In the genomic region with DNA sequence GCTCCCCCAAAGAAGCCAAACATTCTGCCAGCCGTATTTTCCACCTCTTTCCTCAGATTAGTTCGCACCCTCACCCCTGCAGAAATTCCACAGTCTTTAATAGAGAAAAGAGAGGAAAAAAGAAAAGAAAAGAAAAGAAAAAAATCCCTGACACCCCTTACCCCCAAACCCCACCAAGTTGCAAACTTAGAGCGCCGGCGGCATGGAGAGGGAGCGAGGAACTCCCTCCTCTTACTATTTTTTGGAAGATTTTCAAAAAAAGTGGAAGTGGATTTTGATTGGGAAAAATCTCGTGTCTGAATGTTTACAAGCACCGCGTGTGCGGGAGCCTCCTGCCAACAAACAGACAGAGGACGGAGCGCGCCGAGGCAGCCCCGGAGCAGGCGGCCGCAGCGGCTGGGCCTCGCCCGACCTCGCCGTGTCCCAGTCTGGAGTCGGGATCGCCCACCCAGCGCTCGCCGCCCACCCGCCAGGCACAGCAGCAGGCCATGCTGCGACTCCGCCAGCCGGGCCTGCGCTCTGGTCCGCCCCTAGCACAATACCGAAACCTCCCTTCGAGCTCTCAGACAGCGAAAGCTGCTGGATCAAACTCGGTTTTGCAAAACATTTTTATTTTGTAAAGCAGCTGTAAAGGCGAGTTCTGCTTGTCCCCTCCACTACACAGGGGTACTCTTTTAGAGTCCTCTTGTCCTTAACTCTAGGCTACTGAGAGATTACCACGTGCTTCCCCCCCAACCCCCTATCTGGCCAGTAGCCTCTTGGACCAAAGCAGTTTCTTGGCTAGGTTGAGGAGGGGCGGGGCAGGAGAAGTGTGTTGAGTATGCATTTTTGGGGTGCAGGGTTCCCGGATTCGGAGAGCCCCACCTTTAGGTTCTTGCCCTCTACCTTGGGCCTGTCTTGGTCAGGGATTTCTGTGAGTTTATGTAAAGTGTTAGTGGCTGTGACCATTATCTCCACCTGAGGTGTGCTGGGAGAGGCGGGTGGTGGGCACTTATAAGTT, we compare ENCODE assay signal across 8 mouse cellular contexts. TPM values are rescaled to one million over a fixed set of nuclear protein-coding genes. Genes with fewer than 3 reads are reported as not detected.
DNase-seq lines count a peak whose midpoint lies in the region; ATAC-seq and TF ChIP-seq lines count a peak whose summit lies in the region.

No protein-coding gene starts in this region.

- H3K4me2 ChIP-seq in heart, embryonic 11.5 days: peak overlapping the region; percentile 100
- peak overlapping the region; percentile 95 for H3K4me2 ChIP-seq in kidney, postnatal 0 days (ENCODE audit: low read length)

- peak overlapping the region; percentile 72 for H3K9ac ChIP-seq in heart, embryonic 11.5 days (ENCODE audit: low read depth, low read length)
- 0 out of 2 replicates have a peak overlapping the region, but pooled peaks have one; percentile 41 for H3K9ac ChIP-seq in kidney, postnatal 0 days (ENCODE audit: low read depth, low read length)

- no peak; the same call in 1 of the 2 replicates for ATAC-seq in heart, embryonic 11.5 days (replicated peaks; ENCODE audit: insufficient number of reproducible peaks, low FRiP score, low TSS enrichment)
- no peak for ATAC-seq in kidney, postnatal 0 days (replicated peaks; ENCODE audit: low FRiP score, low read depth)
- ATAC-seq in inflammation-experienced regulatory T-cells, adult 6 months: no peak

- peak overlapping the region; percentile 97 for H3K27ac ChIP-seq in left cerebral cortex, adult 2 months
- peak overlapping the region; percentile 90 for H3K27ac ChIP-seq in heart, embryonic 11.5 days (ENCODE audit: low read depth, low read length)
- H3K27ac ChIP-seq in kidney, postnatal 0 days: no peak overlapping the region

- peaks cover 11% of the 10 kb centered on the region for H3K4me1 ChIP-seq in heart, embryonic 11.5 days (ENCODE audit: control insufficient read depth, insufficient read depth, low read length)
- peaks cover 19% of the 10 kb centered on the region for H3K4me1 ChIP-seq in kidney, postnatal 0 days (replicated peaks; ENCODE audit: insufficient read depth, low read length)

- under 1% methylated on average over 43 of the region's 43 CpGs for WGBS in heart, embryonic 11.5 days (ENCODE audit: insufficient replicate concordance)
- WGBS in kidney, postnatal 0 days: 1% methylated on average over 43 of the region's 43 CpGs

- H3K9me3 ChIP-seq in heart, embryonic 11.5 days (replicated peaks; ENCODE audit: control insufficient read depth, low read length): no peaks in the 10 kb centered on the region
- no peaks in the 10 kb centered on the region for H3K9me3 ChIP-seq in kidney, postnatal 0 days (replicated peaks; ENCODE audit: low read length)

- TF ChIP-seq CTCF in left cerebral cortex, adult 2 months (IDR thresholded peaks at IDR 0.05): no peak
- no peak for TF ChIP-seq CTCF in kidney, postnatal 0 days (IDR thresholded peaks at IDR 0.05; ENCODE audit: low read depth)

- H3K27me3 ChIP-seq in heart, embryonic 11.5 days (ENCODE audit: control insufficient read depth, insufficient read depth, low read length): peaks cover 6% of the 10 kb centered on the region
- peaks cover 46% of the 10 kb centered on the region for H3K27me3 ChIP-seq in kidney, postnatal 0 days (ENCODE audit: insufficient read depth, low read length)

- intact Hi-C loops in left cerebral cortex, adult 2 months (cut with DNase I): loop anchor here (2.0 to 10.0 kb wide), 9 partner anchors 63 to 1993 kb away; no protein-coding TSS in a partner anchor

- H3K4me3 ChIP-seq in left cerebral cortex, adult 2 months: peak overlapping the region; percentile 75
- peak overlapping the region; percentile 74 for H3K4me3 ChIP-seq in heart, embryonic 11.5 days (ENCODE audit: low read depth, low read length)
- peak overlapping the region; percentile 58 for H3K4me3 ChIP-seq in kidney, postnatal 0 days (replicated peaks; ENCODE audit: low read depth, low read length)

- no peaks in the 10 kb centered on the region for H3K36me3 ChIP-seq in heart, embryonic 11.5 days (ENCODE audit: control insufficient read depth, insufficient read depth, low read length)
- H3K36me3 ChIP-seq in kidney, postnatal 0 days (ENCODE audit: insufficient read depth, low read length): no peaks in the 10 kb centered on the region

- peak; percentile 63 to 75 for DNase-seq in left cerebral cortex, adult 2 months (ENCODE audit: extremely low spot score in 1 of 2, low spot score in 2 of 2)
- no peak for DNase-seq in left cerebral cortex, adult 11 months (ENCODE audit: low spot score)
- DNase-seq in embryo, embryonic 10 days (ENCODE audit: low spot score): peak; percentile 69
- peak; percentile 48 for DNase-seq in kidney, postnatal 0 days (ENCODE audit: low spot score)
- DNase-seq in lung, postnatal 14 days: peak; percentile 33
- DNase-seq in right cerebral cortex, postnatal 14 days: peak; percentile 57

RNA-seq across cellular contexts. Expression of a gene that starts 1.8 kb away (rescaled TPM):
- total RNA-seq in left cerebral cortex, adult 2 months (2021): 100 to 1,000 TPM; 101 to 103 TPM
- polyA plus RNA-seq in heart, embryonic 11.5 days (2014; fragmentation: Nextera tagmentation; extraction: Ambion mirVana): 19.1 and 21.7 TPM in 2 replicates
- 0.95 and 1.3 TPM in 2 replicates for polyA plus RNA-seq in kidney, postnatal 0 days (2015; fragmentation: Nextera tagmentation; extraction: Ambion mirVana)
- polyA plus RNA-seq in inflammation-experienced regulatory T-cells, adult 6 months (2017; shearing (Covaris generic)): under 1 TPM; 0.35 to 0.51 (median 0.44) TPM

RNA-seq across cellular contexts. Expression of a gene that starts 4.8 kb away (rescaled TPM):
- 1 to 10 TPM in 1 of 2 experiments, under 1 TPM in 1; 0.82 to 1.4 TPM for total RNA-seq in left cerebral cortex, adult 2 months (2021)
- not detected in 2 replicates for polyA plus RNA-seq in heart, embryonic 11.5 days (2014; fragmentation: Nextera tagmentation; extraction: Ambion mirVana)
- polyA plus RNA-seq in kidney, postnatal 0 days (2015; fragmentation: Nextera tagmentation; extraction: Ambion mirVana): not detected in 2 replicates
- polyA plus RNA-seq in inflammation-experienced regulatory T-cells, adult 6 months (2017; shearing (Covaris generic)): not detected
